Comparison of ENCODE assay signal across 10 mouse cellular contexts in genomic region chr1:180402481-180403081, GRCm38 (mm10).
DNase-seq lines count a peak whose midpoint lies in the region; ATAC-seq and TF ChIP-seq lines count a peak whose summit lies in the region.
"Had no signal": no experiment of that assay in that cellular context is flagged by ENCODE, and none has a peak within 500 bp of the region (broad histone marks: within the 10 kb centered on the region; RNA-seq: fewer than 3 reads in every experiment).

No protein-coding gene starts in this region.

- 88% methylated on average over 11 of the region's 11 CpGs for WGBS in forebrain, embryonic 10.5 days
- 91% methylated on average over 11 of the region's 11 CpGs for WGBS in forebrain, embryonic 16.5 days
- 43% methylated on average over 11 of the region's 11 CpGs for WGBS in intestine, embryonic 14.5 days
- WGBS in lung, embryonic 14.5 days, result 50% methylated on average over 11 of the region's 11 CpGs

- TF ChIP-seq POLR2A in bone marrow macrophage, adult 2 months (IDR thresholded peaks at IDR 0.05; ENCODE audit: borderline replicate concordance, low read depth, low read length), result no peak

- no peak overlapping the region for H3K9ac ChIP-seq in forebrain, embryonic 16.5 days (replicated peaks; ENCODE audit: low read depth, low read length)
- no peak overlapping the region for H3K9ac ChIP-seq in intestine, embryonic 14.5 days (ENCODE audit: low read length)
- no peak overlapping the region for H3K9ac ChIP-seq in lung, embryonic 14.5 days

- no peak for DNase-seq in forebrain, embryonic 10.5 days (ENCODE audit: extremely low spot score, low spot score)
- no peak for DNase-seq in intestine, embryonic 14.5 days (ENCODE audit: low spot score)
- DNase-seq in lung, embryonic 14.5 days, result peak; percentile 71
- no peak for DNase-seq in frontal cortex, adult 2 months (ENCODE audit: extremely low spot score in 1 of 2, low spot score in 1 of 2)
- DNase-seq in ovary, postnatal 14 days (ENCODE audit: low spot score), result no peak

- no peak for ATAC-seq in forebrain, embryonic 16.5 days
- ATAC-seq in intestine, embryonic 14.5 days (replicated peaks; ENCODE audit: low FRiP score, low TSS enrichment, low read depth), result no peak
- no peak for ATAC-seq in lung, embryonic 14.5 days (ENCODE audit: insufficient read depth)
- no peak for ATAC-seq in cerebellum, adult (ENCODE audit: insufficient number of reproducible peaks, low FRiP score, low TSS enrichment)

- no peaks in the 10 kb centered on the region for H3K36me3 ChIP-seq in forebrain, embryonic 10.5 days (replicated peaks)
- H3K36me3 ChIP-seq in forebrain, embryonic 16.5 days (ENCODE audit: control insufficient read depth, insufficient read depth), result no peaks in the 10 kb centered on the region
- H3K36me3 ChIP-seq in intestine, embryonic 14.5 days (ENCODE audit: control insufficient read depth, insufficient read depth, low read length), result no peaks in the 10 kb centered on the region
- no peaks in the 10 kb centered on the region for H3K36me3 ChIP-seq in lung, embryonic 14.5 days (ENCODE audit: insufficient read depth)

- no peak overlapping the region for H3K4me3 ChIP-seq in forebrain, embryonic 10.5 days
- no peak overlapping the region for H3K4me3 ChIP-seq in forebrain, embryonic 16.5 days (replicated peaks; ENCODE audit: low read length)
- H3K4me3 ChIP-seq in bone marrow macrophage, adult 2 months (ENCODE audit: insufficient read depth, low read length), result no peak overlapping the region
- H3K4me3 ChIP-seq in intestine, embryonic 14.5 days (ENCODE audit: low read depth, low read length), result no peak overlapping the region
- no peak overlapping the region for H3K4me3 ChIP-seq in lung, embryonic 14.5 days (ENCODE audit: low read depth, low read length)
- H3K4me3 ChIP-seq: erythroblast, embryonic 14.5 days; myocyte had no signal

- H3K9me3 ChIP-seq in forebrain, embryonic 10.5 days, result no peaks in the 10 kb centered on the region
- H3K9me3 ChIP-seq in forebrain, embryonic 16.5 days (ENCODE audit: control insufficient read depth, low read length), result no peaks in the 10 kb centered on the region
- no peaks in the 10 kb centered on the region for H3K9me3 ChIP-seq in intestine, embryonic 14.5 days (ENCODE audit: control insufficient read depth, low read length)
- H3K9me3 ChIP-seq in lung, embryonic 14.5 days (ENCODE audit: low read depth, low read length), result no peaks in the 10 kb centered on the region

- H3K27ac ChIP-seq in forebrain, embryonic 10.5 days, result 0 out of 2 replicates have a peak overlapping the region, but pooled peaks have one; percentile 2
- no peak overlapping the region for H3K27ac ChIP-seq in forebrain, embryonic 16.5 days (ENCODE audit: low read length)
- H3K27ac ChIP-seq in bone marrow macrophage, adult 2 months (ENCODE audit: insufficient read depth, low read depth, low read length), result peak overlapping the region; percentile 97
- H3K27ac ChIP-seq in intestine, embryonic 14.5 days (ENCODE audit: low read depth), result peak overlapping the region; percentile 85
- peak overlapping the region; percentile 97 for H3K27ac ChIP-seq in lung, embryonic 14.5 days (ENCODE audit: low read depth)

- no peaks in the 10 kb centered on the region for H3K27me3 ChIP-seq in forebrain, embryonic 10.5 days (ENCODE audit: poor library complexity, severe bottlenecking)
- H3K27me3 ChIP-seq in forebrain, embryonic 16.5 days (replicated peaks; ENCODE audit: control insufficient read depth, insufficient read depth, low read length), result no peaks in the 10 kb centered on the region
- H3K27me3 ChIP-seq in intestine, embryonic 14.5 days (replicated peaks; ENCODE audit: control insufficient read depth, insufficient read depth, low read length), result no peaks in the 10 kb centered on the region
- H3K27me3 ChIP-seq in lung, embryonic 14.5 days (ENCODE audit: insufficient read depth, low read length), result no peaks in the 10 kb centered on the region

- peaks cover 33% of the 10 kb centered on the region for H3K4me1 ChIP-seq in forebrain, embryonic 10.5 days
- H3K4me1 ChIP-seq in forebrain, embryonic 16.5 days (replicated peaks; ENCODE audit: control insufficient read depth, insufficient read depth, low read length), result peaks cover 3% of the 10 kb centered on the region
- H3K4me1 ChIP-seq in bone marrow macrophage, adult 2 months (ENCODE audit: control insufficient read depth, insufficient read depth, low read length), result peaks cover 67% of the 10 kb centered on the region
- H3K4me1 ChIP-seq in intestine, embryonic 14.5 days (replicated peaks; ENCODE audit: control insufficient read depth, insufficient read depth, low read length), result peaks cover 53% of the 10 kb centered on the region
- H3K4me1 ChIP-seq in lung, embryonic 14.5 days (ENCODE audit: insufficient read depth), result peaks cover 32% of the 10 kb centered on the region

- no peak overlapping the region for H3K4me2 ChIP-seq in forebrain, embryonic 16.5 days (ENCODE audit: low read length)
- H3K4me2 ChIP-seq in intestine, embryonic 14.5 days (ENCODE audit: low read length), result 0 out of 2 replicates have a peak overlapping the region, but pooled peaks have one; percentile 13
- H3K4me2 ChIP-seq in lung, embryonic 14.5 days, result no peak overlapping the region

- TF ChIP-seq CTCF in bone marrow macrophage, adult 2 months (IDR thresholded peaks at IDR 0.05; ENCODE audit: low read depth, low read length), result no peak
- TF ChIP-seq CTCF in lung, embryonic 14.5 days (IDR thresholded peaks at IDR 0.05; ENCODE audit: low read depth), result no peak
